Mouse (Mus musculus): ENCODE measurements around the gene Btbd18. TPM values are rescaled to one million over a fixed set of nuclear protein-coding genes. Genes with fewer than 3 reads are reported as not detected.
A peak's percentile ranks its signal among the peaks of the same experiment; 100 is the strongest.

The Btbd18 gene
- polyA plus RNA-seq (2012; ENCODE audit: insufficient read depth, insufficient read length, missing spikeins), result not detected in 2 replicates

- Histone ChIP-seq H3K4me1 (ENCODE audit: control insufficient read depth, insufficient read depth, low read length) (peaks cover 11% of the 10 kb centered on the region), H3K4me3 (ENCODE audit: insufficient read depth, low read length) (no peak within 1 kb of the TSS), H3K27ac (ENCODE audit: insufficient read depth, low read depth, low read length) (no peak within 1 kb of the TSS)
- no peak for TF ChIP-seq POLR2A (IDR thresholded peaks at IDR 0.05; ENCODE audit: borderline replicate concordance, low read depth, low read length)
- no peak for TF ChIP-seq CTCF (IDR thresholded peaks at IDR 0.05; ENCODE audit: low read depth, low read length)
Observed at GRCm38 (mm10) chr2:84658806-84659205, at the start of gene Btbd18. Btbd18 (plus strand) TSS chr2:84659079.

GRCm38 (mm10) chr2:84612764-84613163 is 46.1 kb upstream of the Btbd18 start:
- no peak for TF ChIP-seq CTCF (IDR thresholded peaks at IDR 0.05; ENCODE audit: low read depth, low read length)
- no peak for TF ChIP-seq POLR2A (IDR thresholded peaks at IDR 0.05; ENCODE audit: borderline replicate concordance, low read depth, low read length)
- Histone ChIP-seq H3K27ac (ENCODE audit: insufficient read depth, low read depth, low read length) (no peak overlapping the region), H3K4me3 (ENCODE audit: insufficient read depth, low read length) (no peak overlapping the region)

GRCm38 (mm10) chr2:84617637-84618515 is 41.0 kb upstream of the Btbd18 start:
- peaks cover 33% of the 10 kb centered on the region for H3K4me1 ChIP-seq (ENCODE audit: control insufficient read depth, insufficient read depth, low read length)
- H3K27ac ChIP-seq (ENCODE audit: insufficient read depth, low read depth, low read length), result peak overlapping the region; percentile 60
- H3K4me3 ChIP-seq (ENCODE audit: insufficient read depth, low read length), result no peak overlapping the region
- peak; percentile 17; the same call in 1 of the 2 replicates for TF ChIP-seq CTCF (IDR thresholded peaks at IDR 0.05; ENCODE audit: low read depth, low read length)
- TF ChIP-seq POLR2A (IDR thresholded peaks at IDR 0.05; ENCODE audit: borderline replicate concordance, low read depth, low read length), result no peak

More at GRCm38 (mm10) chr2:84612764-84613163, 46.1 kb upstream of the Btbd18 start:
- H3K4me1 ChIP-seq (ENCODE audit: control insufficient read depth, insufficient read depth, low read length), result peaks cover 2% of the 10 kb centered on the region; the same call in 1 of the 2 replicates

- no peak for TF ChIP-seq CTCF (IDR thresholded peaks at IDR 0.05; ENCODE audit: low read depth, low read length)
- no peak for TF ChIP-seq POLR2A (IDR thresholded peaks at IDR 0.05; ENCODE audit: borderline replicate concordance, low read depth, low read length)
- no peak overlapping the region for H3K4me3 ChIP-seq (ENCODE audit: insufficient read depth, low read length)
- H3K27ac ChIP-seq (ENCODE audit: insufficient read depth, low read depth, low read length), result peak overlapping the region; percentile 78
- H3K4me1 ChIP-seq (ENCODE audit: control insufficient read depth, insufficient read depth, low read length), result peaks cover 39% of the 10 kb centered on the region
Observed at GRCm38 (mm10) chr2:84618914-84619313, 40.0 kb upstream of the Btbd18 start.

- Histone ChIP-seq H3K4me3 (ENCODE audit: insufficient read depth, low read length) (no peak overlapping the region), H3K4me1 (ENCODE audit: control insufficient read depth, insufficient read depth, low read length) (peaks cover 47% of the 10 kb centered on the region), H3K27ac (ENCODE audit: insufficient read depth, low read depth, low read length) (no peak overlapping the region)
- TF ChIP-seq POLR2A (IDR thresholded peaks at IDR 0.05; ENCODE audit: borderline replicate concordance, low read depth, low read length) (no peak), CTCF (IDR thresholded peaks at IDR 0.05; ENCODE audit: low read depth, low read length) (no peak)
Observed at GRCm38 (mm10) chr2:84619646-84620340, 39.1 kb upstream of the Btbd18 start.

- Histone ChIP-seq H3K27ac (ENCODE audit: insufficient read depth, low read depth, low read length) (peak overlapping the region; percentile 78), H3K4me1 (ENCODE audit: control insufficient read depth, insufficient read depth, low read length) (peaks cover 70% of the 10 kb centered on the region), H3K4me3 (ENCODE audit: insufficient read depth, low read length) (no peak overlapping the region)
- no peak for TF ChIP-seq POLR2A (IDR thresholded peaks at IDR 0.05; ENCODE audit: borderline replicate concordance, low read depth, low read length)
- TF ChIP-seq CTCF (IDR thresholded peaks at IDR 0.05; ENCODE audit: low read depth, low read length), result no peak
Observed at GRCm38 (mm10) chr2:84622668-84623067, 36.2 kb upstream of the Btbd18 start.

GRCm38 (mm10) chr2:84623428-84624119 is 35.3 kb upstream of the Btbd18 start:
- Histone ChIP-seq H3K4me1 (ENCODE audit: control insufficient read depth, insufficient read depth, low read length) (peaks cover 70% of the 10 kb centered on the region), H3K4me3 (ENCODE audit: insufficient read depth, low read length) (no peak overlapping the region), H3K27ac (ENCODE audit: insufficient read depth, low read depth, low read length) (peak overlapping the region; percentile 78)
- TF ChIP-seq CTCF (IDR thresholded peaks at IDR 0.05; ENCODE audit: low read depth, low read length) (no peak), POLR2A (IDR thresholded peaks at IDR 0.05; ENCODE audit: borderline replicate concordance, low read depth, low read length) (no peak)

- Histone ChIP-seq H3K4me1 (ENCODE audit: control insufficient read depth, insufficient read depth, low read length) (peaks cover 68% of the 10 kb centered on the region), H3K27ac (ENCODE audit: insufficient read depth, low read depth, low read length) (peak overlapping the region; percentile 71), H3K4me3 (ENCODE audit: insufficient read depth, low read length) (no peak overlapping the region)
- no peak for TF ChIP-seq CTCF (IDR thresholded peaks at IDR 0.05; ENCODE audit: low read depth, low read length)
- no peak for TF ChIP-seq POLR2A (IDR thresholded peaks at IDR 0.05; ENCODE audit: borderline replicate concordance, low read depth, low read length)
Observed at GRCm38 (mm10) chr2:84624201-84624600, 34.7 kb upstream of the Btbd18 start.

- Histone ChIP-seq H3K27ac (ENCODE audit: insufficient read depth, low read depth, low read length) (no peak overlapping the region), H3K4me1 (ENCODE audit: control insufficient read depth, insufficient read depth, low read length) (peaks cover 58% of the 10 kb centered on the region), H3K4me3 (ENCODE audit: insufficient read depth, low read length) (no peak overlapping the region)
- TF ChIP-seq CTCF (IDR thresholded peaks at IDR 0.05; ENCODE audit: low read depth, low read length), result no peak
- no peak for TF ChIP-seq POLR2A (IDR thresholded peaks at IDR 0.05; ENCODE audit: borderline replicate concordance, low read depth, low read length)
Observed at GRCm38 (mm10) chr2:84626366-84626975, 32.4 kb upstream of the Btbd18 start.

Measured in bone marrow macrophage, adult 2 months (primary cell).